Mouse (Mus musculus) embryonic facial prominence, embryonic 12.5 days (tissue): ENCODE results near the gene Aebp2. TPM values are rescaled to one million over a fixed set of nuclear protein-coding genes. Genes with fewer than 3 reads are reported as not detected.
"Not testable (repeated sequence)": the region's sequence is repeated elsewhere in the genome, so short reads cannot be mapped to it uniquely, and the experiment has no call there.

ENCODE experiments used
- ATAC-seq: fragments of 200-750 bp; cut with Nextera tagmentation; 2 replicates; pipeline ENCODE4 v1.8.0; 2017; ENCODE audit not compliant: insufficient number of reproducible peaks, insufficient read depth, low FRiP score, low TSS enrichment
- H3K27ac ChIP-seq: fragments of 300-500 bp; sonication (generic); 2 replicates; pipeline ENCODE4 v1.5.1; 2016; ENCODE audit warnings: mild to moderate bottlenecking
- H3K27me3 ChIP-seq: fragments of 300-500 bp; sonication (generic); 2 replicates; pipeline ENCODE4 v1.6.1; 2016; ENCODE audit warnings: mild to moderate bottlenecking, moderate library complexity
- H3K36me3 ChIP-seq: fragments of 300-500 bp; sonication (generic); 2 replicates; pipeline ENCODE4 v1.6.1; 2016; ENCODE audit warnings: mild to moderate bottlenecking
- H3K4me1 ChIP-seq: fragments of 300-500 bp; sonication (generic); 2 replicates; pipeline ENCODE4 v1.6.1; 2016
- H3K4me2 ChIP-seq: fragments of 300-500 bp; sonication (generic); replicated peaks from 2 replicates; pipeline ENCODE4 v1.6.1; 2016; ENCODE audit warnings: mild to moderate bottlenecking, moderate library complexity
- H3K4me3 ChIP-seq: fragments of 300-500 bp; sonication (generic); 2 replicates; pipeline ENCODE4 v1.5.1; 2016; ENCODE audit warnings: mild to moderate bottlenecking
- H3K9ac ChIP-seq: fragments of 300-500 bp; sonication (generic); 2 replicates; pipeline ENCODE4 v1.6.1; 2016; ENCODE audit warnings: mild to moderate bottlenecking, moderate library complexity
- H3K9me3 ChIP-seq: fragments of 300-500 bp; sonication (generic); 2 replicates; pipeline ENCODE4 v1.6.1; 2016; ENCODE audit warnings: mild to moderate bottlenecking, moderate library complexity
- WGBS: fragments of 180-500 bp; shearing (Covaris S2); methylation state at CpG from one replicate; pipeline ENCODE4 v1.1.7; 2016; 5-methylcytosine and 5-hydroxymethylcytosine counted together
- polyA plus RNA-seq: library from polyadenylated mRNA; unstranded; fragments of >200 nt; fragmentation: Nextera tagmentation; extraction: Ambion mirVana; gene quantifications from 2 replicates; pipeline ENCODE4 v1.2.1, GENCODE M21; 2016

Gene Aebp2
- polyA plus RNA-seq, 1 experiment from 2014 or later = 18.0 TPM

- ATAC-seq = no peak
- Histone ChIP-seq H3K4me2 (no peak overlapping the region), H3K27me3 (no peaks in the 10 kb centered on the region), H3K4me3 (no peak overlapping the region), H3K9ac (no peak overlapping the region), H3K27ac (no peak overlapping the region), H3K36me3 (no peaks in the 10 kb centered on the region), H3K9me3 (no peaks in the 10 kb centered on the region), H3K4me1 (no peaks in the 10 kb centered on the region; the same call in 1 of the 2 replicates)
- WGBS = 75% methylated on average over 7 of the region's 7 CpGs
Observed at GRCm38 (mm10) chr6:140661777-140662176, 39.3 kb downstream of the Aebp2 start.

- Histone ChIP-seq H3K27ac (no peak overlapping the region), H3K27me3 (no peaks in the 10 kb centered on the region), H3K4me1 (no peaks in the 10 kb centered on the region; the same call in 1 of the 2 replicates), H3K9ac (no peak overlapping the region), H3K4me2 (no peak overlapping the region), H3K9me3 (no peaks in the 10 kb centered on the region), H3K4me3 (no peak overlapping the region), H3K36me3 (no peaks in the 10 kb centered on the region)
- 74% methylated on average over 6 of the region's 6 CpGs for WGBS
- no peak for ATAC-seq
Observed at GRCm38 (mm10) chr6:140662290-140662689, 39.8 kb downstream of the Aebp2 start.

GRCm38 (mm10) chr6:140662697-140663096 is 40.2 kb downstream of the Aebp2 start:
- not testable (repeated sequence) for H3K9ac ChIP-seq, H3K4me2 ChIP-seq, H3K36me3 ChIP-seq, H3K4me3 ChIP-seq, H3K9me3 ChIP-seq, ATAC-seq, H3K4me1 ChIP-seq, H3K27ac ChIP-seq, H3K27me3 ChIP-seq
- 50% methylated on average over 3 of the region's 3 CpGs for WGBS

DNA sequence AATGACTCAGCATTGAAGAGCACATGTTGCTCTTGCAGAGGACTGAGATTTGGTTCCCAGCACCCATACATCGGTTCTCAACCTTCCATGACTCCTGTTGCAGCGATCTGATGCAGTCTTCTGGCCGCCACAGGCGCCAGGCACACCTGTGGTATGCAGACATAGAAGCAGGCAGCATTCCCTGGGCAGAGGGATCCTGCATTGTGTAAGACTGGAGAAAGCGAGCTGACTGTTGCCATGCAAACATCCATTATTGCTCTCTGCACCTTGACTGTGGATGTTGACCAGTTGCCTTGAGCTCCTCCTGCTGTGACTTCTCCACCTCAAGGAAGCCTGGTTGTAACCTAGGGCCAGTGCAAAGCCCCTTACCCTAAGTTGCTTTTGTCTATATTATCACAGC is 42.1 kb downstream of the Aebp2 start:
- no peak for ATAC-seq
- Histone ChIP-seq H3K4me3 (no peak overlapping the region), H3K4me1 (no peaks in the 10 kb centered on the region; the same call in 1 of the 2 replicates), H3K9me3 (no peaks in the 10 kb centered on the region), H3K4me2 (no peak overlapping the region), H3K27ac (no peak overlapping the region), H3K9ac (no peak overlapping the region), H3K27me3 (no peaks in the 10 kb centered on the region), H3K36me3 (no peaks in the 10 kb centered on the region)
- WGBS = 76% methylated on average over 5 of the region's 5 CpGs

DNA sequence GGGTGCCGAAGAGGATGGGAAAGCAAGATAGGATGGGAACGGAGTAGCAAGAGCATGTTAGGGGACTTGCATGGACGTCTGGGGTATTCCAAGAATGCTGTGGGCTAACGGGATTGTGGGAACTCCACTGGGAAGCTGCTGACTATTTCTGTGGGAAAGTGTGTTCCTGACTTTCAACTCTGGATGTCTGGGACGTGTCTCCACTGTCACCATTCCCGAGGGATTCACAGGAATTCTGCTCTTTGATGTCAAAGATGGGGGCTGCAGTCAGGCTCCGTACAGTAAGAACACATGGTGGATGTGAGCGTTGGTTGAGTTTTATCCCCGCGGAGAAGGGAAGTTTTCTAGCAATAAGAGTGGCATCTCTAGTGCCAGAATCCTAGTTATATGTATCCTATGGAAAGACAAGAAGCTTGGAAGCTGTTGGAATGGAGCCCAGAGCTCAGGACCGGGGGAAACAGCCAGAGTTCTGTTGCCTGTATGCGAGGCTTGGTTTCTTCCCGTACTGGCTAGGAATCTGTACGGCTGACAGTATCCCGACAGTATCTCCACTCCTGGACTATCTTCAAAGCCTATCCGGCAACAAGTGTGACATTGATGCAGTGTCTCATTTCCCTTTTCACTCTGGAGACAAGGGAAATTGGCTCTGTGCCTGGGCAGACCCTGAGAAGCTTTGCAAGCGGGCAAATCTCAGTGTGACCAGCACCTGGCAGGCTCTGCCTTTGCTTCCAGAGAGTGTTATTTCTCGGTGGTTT is 44.2 kb downstream of the Aebp2 start:
- no peaks in the 10 kb centered on the region; the same call in 1 of the 2 replicates for H3K4me1 ChIP-seq
- no peak overlapping the region for H3K27ac ChIP-seq
- no peak for ATAC-seq
- WGBS = 50% methylated on average over 18 of the region's 18 CpGs
- no peaks in the 10 kb centered on the region for H3K9me3 ChIP-seq
- H3K9ac ChIP-seq = no peak overlapping the region
- no peak overlapping the region for H3K4me3 ChIP-seq
- no peaks in the 10 kb centered on the region for H3K27me3 ChIP-seq
- no peak overlapping the region for H3K4me2 ChIP-seq
- H3K36me3 ChIP-seq = no peaks in the 10 kb centered on the region

DNA sequence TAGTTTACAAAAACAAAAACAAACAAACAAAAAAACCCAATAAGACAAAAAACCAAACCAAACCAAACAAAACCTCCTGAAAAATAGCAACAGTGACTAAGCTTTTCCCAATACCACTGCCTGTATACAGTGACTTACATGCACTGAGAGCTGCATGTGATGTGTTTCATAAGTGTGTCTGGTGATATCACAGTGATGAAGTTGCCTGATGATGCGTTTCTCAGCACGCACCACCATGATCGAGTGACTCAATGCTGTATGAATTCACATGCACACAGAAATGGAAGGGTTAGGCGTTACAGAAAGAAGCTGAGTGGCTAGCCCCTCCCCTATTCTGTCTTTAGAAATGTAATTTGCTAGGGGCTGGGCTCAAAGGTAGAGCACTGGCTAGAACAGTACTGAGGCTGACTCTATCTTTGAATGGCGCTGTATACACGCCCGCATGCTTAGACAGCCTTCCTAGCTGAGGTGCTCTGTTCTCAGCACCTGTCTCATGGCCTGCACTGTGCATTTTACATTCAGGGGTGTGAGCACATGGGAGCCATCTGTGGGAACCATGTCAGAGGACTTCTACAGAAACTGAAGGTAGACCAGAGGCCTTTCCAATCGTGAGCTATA is 44.9 kb downstream of the Aebp2 start:
- H3K27ac ChIP-seq = no peak overlapping the region
- no peak overlapping the region for H3K9ac ChIP-seq
- no peak overlapping the region for H3K4me2 ChIP-seq
- H3K36me3 ChIP-seq = no peaks in the 10 kb centered on the region
- no peak overlapping the region for H3K4me3 ChIP-seq
- H3K4me1 ChIP-seq = no peaks in the 10 kb centered on the region; the same call in 1 of the 2 replicates
- H3K9me3 ChIP-seq = no peaks in the 10 kb centered on the region
- peak; percentile 55; the same call in 1 of the 2 replicates for ATAC-seq
- 89% methylated on average over 8 of the region's 8 CpGs for WGBS
- H3K27me3 ChIP-seq = no peaks in the 10 kb centered on the region

DNA sequence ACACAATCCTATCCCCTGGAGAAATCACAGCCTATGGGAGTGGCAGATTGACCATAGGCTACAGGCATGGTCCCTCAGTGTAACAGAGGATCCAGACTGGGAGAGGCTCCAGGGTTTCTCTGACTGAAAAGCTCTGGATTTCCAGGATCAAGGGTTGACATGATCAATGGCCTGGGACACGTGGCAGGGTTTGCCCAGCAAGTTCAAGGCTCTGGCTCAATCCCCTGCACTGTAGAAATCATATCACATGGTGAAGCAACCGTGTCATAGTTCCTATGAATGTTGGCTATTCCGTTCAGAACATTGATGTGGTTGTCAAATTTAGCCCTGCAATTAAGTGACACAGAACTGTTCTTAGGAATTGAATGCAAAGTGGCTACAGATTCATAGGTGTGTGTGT is 52.0 kb downstream of the Aebp2 start:
- no peaks in the 10 kb centered on the region for H3K9me3 ChIP-seq
- 74% methylated on average over 3 of the region's 3 CpGs for WGBS

GRCm38 (mm10) chr6:140676094-140676493 is 53.6 kb downstream of the Aebp2 start:
- no peak overlapping the region for H3K4me2 ChIP-seq
- no peak for ATAC-seq
- no peak overlapping the region for H3K4me3 ChIP-seq
- H3K9me3 ChIP-seq = no peaks in the 10 kb centered on the region
- no peaks in the 10 kb centered on the region for H3K36me3 ChIP-seq
- no peak overlapping the region for H3K9ac ChIP-seq
- H3K27ac ChIP-seq = no peak overlapping the region
- no peaks in the 10 kb centered on the region for H3K27me3 ChIP-seq
- peaks cover 25% of the 10 kb centered on the region for H3K4me1 ChIP-seq
- WGBS = 91% methylated on average over 4 of the region's 4 CpGs

More for the DNA sequence above, 52.0 kb downstream of the Aebp2 start:
- no peak for ATAC-seq
- Histone ChIP-seq H3K4me1 (peaks cover 19% of the 10 kb centered on the region), H3K27me3 (no peaks in the 10 kb centered on the region), H3K27ac (no peak overlapping the region), H3K4me3 (no peak overlapping the region), H3K9ac (no peak overlapping the region; the same call in 1 of the 2 replicates), H3K4me2 (no peak overlapping the region), H3K36me3 (no peaks in the 10 kb centered on the region)

- Histone ChIP-seq H3K9me3 (no peaks in the 10 kb centered on the region), H3K27me3 (no peaks in the 10 kb centered on the region), H3K27ac (no peak overlapping the region), H3K4me3 (no peak overlapping the region), H3K4me2 (no peak overlapping the region), H3K36me3 (no peaks in the 10 kb centered on the region), H3K4me1 (peaks cover 25% of the 10 kb centered on the region), H3K9ac (no peak overlapping the region)
- no peak for ATAC-seq
- WGBS = 49% methylated on average over 4 of the region's 4 CpGs
Observed at GRCm38 (mm10) chr6:140677041-140677440, 54.6 kb downstream of the Aebp2 start.

DNA sequence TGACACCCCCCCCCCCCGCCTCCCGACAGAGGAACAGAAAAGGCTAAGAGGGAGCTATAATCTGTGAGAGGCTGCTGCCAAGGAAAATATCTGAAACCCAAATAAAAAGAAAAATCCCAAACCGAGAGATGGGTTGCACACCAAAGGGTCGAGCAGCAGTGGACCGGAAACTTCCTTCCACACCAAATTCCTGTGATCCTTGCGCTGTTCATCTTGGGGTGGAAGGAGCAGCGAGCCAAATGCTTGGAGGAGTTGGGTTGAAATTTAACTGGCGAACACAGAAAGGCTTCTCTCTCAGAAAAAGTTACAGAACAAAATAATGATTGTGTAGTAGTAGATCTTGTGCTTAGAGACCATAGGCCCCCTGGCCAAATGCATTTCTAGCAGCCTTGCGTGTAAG is 55.5 kb downstream of the Aebp2 start:
- Histone ChIP-seq H3K4me2 (no peak overlapping the region), H3K4me3 (no peak overlapping the region), H3K9me3 (no peaks in the 10 kb centered on the region), H3K27ac (no peak overlapping the region), H3K9ac (no peak overlapping the region), H3K36me3 (no peaks in the 10 kb centered on the region), H3K4me1 (peaks cover 32% of the 10 kb centered on the region), H3K27me3 (no peaks in the 10 kb centered on the region)
- ATAC-seq = no peak
- 66% methylated on average over 9 of the region's 9 CpGs for WGBS

DNA sequence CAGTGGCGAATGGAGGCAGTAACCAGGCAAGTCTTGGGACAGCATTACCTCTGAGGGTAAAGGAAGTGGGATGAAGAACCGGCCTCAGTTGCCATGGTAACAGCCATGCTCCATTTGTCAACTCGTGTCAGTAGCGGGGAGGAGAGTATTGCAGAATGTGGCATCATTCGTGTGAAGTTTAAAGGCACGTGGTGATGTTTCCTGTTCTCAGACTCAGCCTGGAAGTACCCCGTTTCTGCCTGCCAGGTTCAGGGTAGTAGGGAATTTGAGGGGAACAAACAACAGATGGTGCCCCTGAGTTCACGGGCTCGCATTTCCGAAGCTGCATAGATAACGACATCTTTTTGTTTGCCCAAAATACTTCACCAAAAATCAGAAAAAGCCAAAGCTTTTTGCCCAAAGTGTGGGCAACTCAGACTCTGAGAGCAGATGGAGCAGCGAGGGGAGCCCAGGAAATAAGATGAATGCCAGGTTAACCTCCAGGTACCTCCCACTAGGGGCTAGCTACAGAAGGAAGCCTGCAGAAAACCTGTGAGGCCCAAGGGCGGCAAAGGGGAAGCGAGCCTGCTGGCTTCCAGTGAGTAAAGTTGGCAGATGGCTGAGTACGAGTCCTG is 56.3 kb downstream of the Aebp2 start:
- peak overlapping the region; percentile 58 for H3K27ac ChIP-seq
- H3K4me3 ChIP-seq = no peak overlapping the region
- H3K9ac ChIP-seq = no peak overlapping the region
- H3K36me3 ChIP-seq = no peaks in the 10 kb centered on the region
- peaks cover 40% of the 10 kb centered on the region for H3K4me1 ChIP-seq
- no peaks in the 10 kb centered on the region for H3K9me3 ChIP-seq
- no peaks in the 10 kb centered on the region for H3K27me3 ChIP-seq
- WGBS = 13% methylated on average over 15 of the region's 15 CpGs
- no peak overlapping the region for H3K4me2 ChIP-seq
- no peak for ATAC-seq

- 60% methylated on average over 7 of the region's 7 CpGs for whole genome bisulfite sequencing
- Histone ChIP-seq H3K4me2 (no peak overlapping the region), H3K27me3 (no peaks in the 10 kb centered on the region), H3K9me3 (no peaks in the 10 kb centered on the region), H3K27ac (no peak overlapping the region), H3K4me1 (peaks cover 42% of the 10 kb centered on the region), H3K9ac (no peak overlapping the region), H3K36me3 (no peaks in the 10 kb centered on the region), H3K4me3 (no peak overlapping the region)
- ATAC-seq = no peak
Observed at GRCm38 (mm10) chr6:140680713-140681112, 58.2 kb downstream of the Aebp2 start.
